Mouse (Mus musculus) lung, postnatal 0 days (tissue): ENCODE measurements around the gene Ufd1. TPM values are rescaled to one million over a fixed set of nuclear protein-coding genes. Genes with fewer than 3 reads are reported as not detected.
"Not testable (repeated sequence)": the region's sequence is repeated elsewhere in the genome, so short reads cannot be mapped to it uniquely, and the experiment has no call there.

Experiments used
- ATAC-seq: fragments of 200-750 bp; cut with Nextera tagmentation; 2 replicates; pipeline ENCODE4 v1.8.0; 2017; ENCODE audit warnings: moderate library complexity
- DNase-seq: peaks from one replicate; pipeline ENCODE4 v3.0.0-alpha.2; 2016; ENCODE audit warnings: low spot score
- H3K27ac ChIP-seq: fragments of 300-500 bp; sonication (generic); 2 replicates; pipeline ENCODE4 v1.5.1; 2014; ENCODE audit warnings: antibody characterized with exemption, mild to moderate bottlenecking, low read length, mixed read lengths
- H3K27me3 ChIP-seq: fragments of 300-500 bp; sonication (generic); replicated peaks from 2 replicates; pipeline ENCODE4 v1.6.1; 2014; ENCODE audit warnings: low read length, mixed read lengths; ENCODE audit not compliant: insufficient read depth
- H3K36me3 ChIP-seq: fragments of 300-500 bp; sonication (generic); 2 replicates; pipeline ENCODE4 v1.6.1; 2014; ENCODE audit warnings: low read length, mixed read lengths; ENCODE audit not compliant: insufficient read depth
- H3K4me1 ChIP-seq: fragments of 300-500 bp; sonication (generic); 2 replicates; pipeline ENCODE4 v1.6.1; 2014; ENCODE audit warnings: antibody characterized with exemption, low read depth, low read length, mixed read lengths; ENCODE audit not compliant: insufficient read depth
- H3K4me2 ChIP-seq: fragments of 300-500 bp; sonication (generic); replicated peaks from 2 replicates; pipeline ENCODE4 v1.6.1; 2014; ENCODE audit warnings: low read depth, mild to moderate bottlenecking, low read length, moderate library complexity, mixed read lengths
- H3K4me3 ChIP-seq: fragments of 300-500 bp; sonication (generic); 2 replicates; pipeline ENCODE4 v1.5.1; 2014; ENCODE audit warnings: low read depth, low read length
- H3K9ac ChIP-seq: fragments of 300-500 bp; sonication (generic); replicated peaks from 2 replicates; pipeline ENCODE4 v1.6.1; 2014; ENCODE audit warnings: low read depth, mild to moderate bottlenecking
- H3K9me3 ChIP-seq: fragments of 300-500 bp; sonication (generic); 2 replicates; pipeline ENCODE4 v1.6.1; 2016; ENCODE audit warnings: low read length, mixed read lengths
- CTCF ChIP-seq: IDR thresholded peaks from 2 replicates; pipeline ENCODE4 v1.5.1; 2016; ENCODE audit warnings: antibody characterized with exemption, mild to moderate bottlenecking
- EP300 ChIP-seq: IDR thresholded peaks from 2 replicates; pipeline ENCODE4 v1.6.1; 2016; ENCODE audit warnings: antibody characterized with exemption, mild to moderate bottlenecking, control low read depth
- WGBS: fragments of 180-500 bp; shearing (Covaris S2); extraction: QIAGEN DNeasy Blood & Tissue Kit; methylation state at CpG from one replicate; pipeline ENCODE4 v1.1.7; 2014; 5-methylcytosine and 5-hydroxymethylcytosine counted together
- polyA plus RNA-seq: library from polyadenylated mRNA; unstranded; fragments of >200 nt; fragmentation: Nextera tagmentation; extraction: Ambion mirVana; gene quantifications from 2 replicates; pipeline ENCODE4 v1.2.1, GENCODE M21; 2015

The Ufd1 gene
- polyA plus RNA-seq, 1 experiment from 2014 or later: 81.7 TPM

DNA sequence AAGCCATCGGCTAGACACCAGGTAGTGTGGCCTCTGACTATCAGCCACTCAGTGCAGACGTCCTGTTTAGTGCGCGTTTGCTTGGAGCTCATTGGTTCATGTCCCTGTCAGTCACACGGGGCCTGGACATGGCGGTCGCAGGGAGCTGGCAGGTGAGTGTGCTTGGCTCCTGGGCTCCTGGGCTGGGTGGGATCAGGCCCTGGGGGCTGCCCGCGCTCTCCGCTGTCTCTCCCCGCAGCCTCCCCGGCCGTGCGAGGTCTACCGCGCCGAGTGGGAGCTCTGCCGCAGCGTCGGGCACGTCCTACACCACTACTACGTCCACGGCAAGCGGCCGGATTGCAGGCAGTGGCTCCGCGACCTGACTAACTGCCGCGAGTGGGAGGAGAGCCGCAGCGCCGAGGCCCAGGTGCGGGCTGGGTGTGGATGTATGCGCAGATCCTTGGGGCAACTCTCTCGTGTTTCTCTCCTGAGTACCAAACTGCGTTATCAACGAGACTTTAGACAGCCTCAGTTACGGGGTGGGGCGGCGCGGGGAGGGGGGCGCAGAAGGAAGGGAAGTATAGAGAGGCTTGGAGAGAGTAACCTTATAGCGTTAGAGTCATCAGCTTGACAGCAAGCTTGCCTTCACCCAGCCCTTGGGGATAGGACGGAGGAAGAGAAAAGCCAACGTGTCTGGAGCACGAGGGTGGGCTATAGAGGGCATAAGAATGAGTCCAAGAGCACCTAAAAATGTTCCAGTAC is 25.1 kb downstream of the Ufd1 start, which contains the start of the genes 2510002D24Rik and Gm28539:
TSS of gene 2510002D24Rik (plus strand) at position 111 of the 741 bp plus-strand sequence.
TSS of gene Gm28539 (plus strand) at position 117 of the 741 bp plus-strand sequence.
- 1% methylated on average over 45 of the region's 46 CpGs for WGBS
- Histone ChIP-seq H3K27me3 (no peaks in the 10 kb centered on the region), H3K4me1 (no peaks in the 10 kb centered on the region), H3K4me3 (peak within 1 kb of the TSS; percentile 82), H3K27ac (peak within 1 kb of the TSS; percentile 86), H3K9ac (peak within 1 kb of the TSS; percentile 84), H3K4me2 (peak within 1 kb of the TSS; percentile 79), H3K36me3 (peaks cover 2% of the 10 kb centered on the region; the same call in 1 of the 2 replicates), H3K9me3 (no peaks in the 10 kb centered on the region)
- TF ChIP-seq EP300 (no peak), CTCF (no peak)
- DNase-seq: peak; percentile 93
- ATAC-seq: peak; percentile 99

DNA sequence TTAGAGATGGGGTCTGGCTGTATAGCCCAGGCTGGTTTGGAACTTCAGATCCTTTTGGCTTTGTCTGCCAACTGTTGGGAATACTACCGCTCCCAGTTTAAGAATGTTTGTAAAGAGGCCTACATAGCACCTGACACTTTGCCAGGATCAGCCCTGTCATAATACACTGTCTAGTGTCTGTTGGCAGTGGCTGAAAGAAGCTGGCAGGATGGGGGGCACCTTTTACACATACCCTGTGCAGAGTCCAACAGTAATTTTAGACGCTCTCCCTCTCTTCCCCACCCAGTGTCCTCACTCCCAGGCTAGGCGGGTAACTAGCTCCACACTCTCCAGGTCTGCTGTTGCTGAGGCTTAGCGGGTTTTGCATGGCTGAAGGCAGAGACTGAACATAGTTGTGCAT is 26.8 kb downstream of the Ufd1 start:
- H3K9ac ChIP-seq: no peak overlapping the region
- WGBS: 91% methylated on average over 4 of the region's 4 CpGs
- ATAC-seq (no peak), DNase-seq (no peak)
- no peaks in the 10 kb centered on the region for H3K9me3 ChIP-seq
- H3K27ac ChIP-seq: no peak overlapping the region
- H3K4me3 ChIP-seq: no peak overlapping the region
- H3K36me3 ChIP-seq: no peaks in the 10 kb centered on the region; the same call in 1 of the 2 replicates
- H3K27me3 ChIP-seq: no peaks in the 10 kb centered on the region
- no peak for TF ChIP-seq CTCF
- no peak for TF ChIP-seq EP300
- H3K4me1 ChIP-seq: no peaks in the 10 kb centered on the region
- no peak overlapping the region for H3K4me2 ChIP-seq

DNA sequence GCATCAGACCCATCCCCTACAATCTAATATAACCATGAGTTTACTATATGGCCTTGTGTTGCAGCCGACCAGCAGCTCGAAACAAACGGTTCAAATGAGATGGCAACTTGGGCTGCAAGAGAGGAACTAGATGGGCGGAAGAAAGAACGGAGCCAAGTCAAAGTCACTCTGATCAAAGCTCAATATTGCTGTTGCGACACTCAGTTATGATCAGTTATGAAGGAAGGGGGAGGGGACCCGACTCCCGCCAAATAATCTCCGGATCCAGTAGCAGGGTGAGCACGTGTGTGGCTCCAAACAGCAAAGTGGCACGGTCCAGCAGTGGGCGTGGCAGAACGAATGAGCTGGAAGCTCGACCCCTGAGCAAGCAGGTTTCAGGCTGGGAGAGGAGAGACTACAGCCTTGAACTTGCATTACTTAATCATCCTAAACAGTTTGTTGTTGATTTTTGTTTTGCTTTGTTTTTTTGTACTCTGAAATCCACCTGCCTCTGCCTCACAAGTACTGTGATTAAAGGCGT is 34.8 kb downstream of the Ufd1 start:
- Histone ChIP-seq H3K4me3 (no peak overlapping the region), H3K27me3 (no peaks in the 10 kb centered on the region), H3K4me2 (no peak overlapping the region), H3K27ac (no peak overlapping the region), H3K9ac (no peak overlapping the region), H3K9me3 (no peaks in the 10 kb centered on the region), H3K36me3 (no peaks in the 10 kb centered on the region), H3K4me1 (no peaks in the 10 kb centered on the region)
- ATAC-seq: no peak
- DNase-seq: no peak
- TF ChIP-seq CTCF (no peak), EP300 (no peak)
- 84% methylated on average over 15 of the region's 15 CpGs for WGBS

DNA sequence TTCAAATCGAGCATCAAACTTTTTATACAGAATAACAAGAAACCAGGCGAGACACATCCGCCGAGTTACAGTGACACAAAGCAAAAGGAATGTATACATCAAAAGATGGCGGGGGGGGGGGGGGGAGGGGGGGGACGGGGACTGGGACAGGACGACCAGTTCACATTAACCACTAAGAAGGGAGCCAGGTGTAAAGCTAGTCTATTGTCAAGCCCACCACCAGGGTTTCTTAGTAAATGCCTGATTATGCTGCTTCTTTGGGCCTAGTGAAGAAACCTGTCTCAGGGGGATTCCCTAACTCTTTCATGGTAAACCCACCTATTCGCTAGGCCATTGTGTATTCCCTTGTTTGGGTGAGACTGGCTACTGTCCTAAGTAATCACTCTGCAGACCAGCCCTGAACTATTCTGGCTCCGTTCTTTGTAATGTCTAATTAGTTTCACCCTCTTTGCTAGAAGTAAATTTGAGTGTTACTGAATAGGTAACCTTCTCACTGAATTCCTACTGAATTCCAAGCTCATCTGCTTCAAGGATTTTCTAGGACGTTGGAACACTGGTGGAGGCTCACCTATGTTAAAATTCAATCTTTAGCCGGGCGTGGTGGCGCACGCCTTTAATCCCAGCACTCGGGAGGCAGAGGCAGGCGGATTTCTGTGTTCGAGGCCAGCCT is 38.1 kb downstream of the Ufd1 start:
- H3K4me3 ChIP-seq, H3K27me3 ChIP-seq, H3K9me3 ChIP-seq, DNase-seq, ATAC-seq, H3K9ac ChIP-seq, H3K36me3 ChIP-seq, H3K4me1 ChIP-seq, H3K4me2 ChIP-seq, H3K27ac ChIP-seq: not testable (repeated sequence)
- 89% methylated on average over 14 of the region's 17 CpGs for WGBS

DNA sequence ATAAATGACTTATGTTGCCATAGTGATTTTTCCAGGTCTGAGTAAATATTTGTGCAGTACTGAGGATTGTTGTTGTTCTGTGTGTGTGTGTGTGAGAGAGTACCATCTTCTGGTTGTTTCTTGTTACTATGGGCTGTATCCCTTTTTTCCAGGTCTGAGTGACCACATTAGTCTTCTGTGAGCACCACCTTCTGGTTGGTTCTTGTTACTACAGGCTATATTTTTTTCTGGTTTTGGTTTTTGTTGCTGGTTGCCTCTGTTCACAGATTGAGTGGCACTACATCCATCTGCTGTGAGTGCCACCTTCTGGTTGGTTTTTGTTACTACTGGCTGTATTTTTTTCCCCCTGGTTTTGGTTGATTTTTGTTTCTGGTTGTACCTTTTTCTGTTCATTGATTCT is 47.0 kb downstream of the Ufd1 start:
- Histone ChIP-seq H3K36me3 (no peaks in the 10 kb centered on the region), H3K4me3 (no peak overlapping the region), H3K27ac (no peak overlapping the region), H3K4me2 (no peak overlapping the region), H3K9ac (no peak overlapping the region), H3K4me1 (no peaks in the 10 kb centered on the region), H3K27me3 (no peaks in the 10 kb centered on the region), H3K9me3 (no peaks in the 10 kb centered on the region)
- TF ChIP-seq CTCF (peak; percentile 69), EP300 (no peak)
- peak; percentile 75 for DNase-seq
- ATAC-seq: peak; percentile 21; the same call in 1 of the 2 replicates

DNA sequence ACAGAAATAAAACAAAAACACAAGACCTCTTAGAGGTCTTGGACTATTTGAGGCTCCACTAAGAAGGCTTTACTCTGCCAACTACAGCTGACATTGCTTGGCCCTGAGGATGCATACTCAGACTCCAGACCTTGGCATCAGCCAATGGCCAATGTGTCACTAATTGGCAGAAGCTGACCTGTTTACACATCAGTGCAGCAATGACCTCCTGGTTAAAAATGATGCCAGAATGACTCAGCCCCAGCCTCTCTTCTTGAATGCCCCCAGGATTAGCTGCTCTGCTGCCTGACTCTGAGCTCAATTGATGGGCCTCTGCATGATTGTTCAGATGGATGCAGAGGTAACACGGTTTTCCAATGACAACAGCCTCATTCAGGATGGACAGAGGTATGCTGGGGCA is 48.6 kb downstream of the Ufd1 start:
- Histone ChIP-seq H3K4me2 (no peak overlapping the region), H3K9ac (no peak overlapping the region), H3K27me3 (no peaks in the 10 kb centered on the region), H3K9me3 (no peaks in the 10 kb centered on the region), H3K36me3 (no peaks in the 10 kb centered on the region), H3K4me1 (no peaks in the 10 kb centered on the region), H3K4me3 (no peak overlapping the region), H3K27ac (no peak overlapping the region)
- DNase-seq: no peak
- no peak for ATAC-seq
- 70% methylated on average over 1 of the region's 1 CpGs for WGBS
- TF ChIP-seq CTCF (no peak), EP300 (no peak)

DNA sequence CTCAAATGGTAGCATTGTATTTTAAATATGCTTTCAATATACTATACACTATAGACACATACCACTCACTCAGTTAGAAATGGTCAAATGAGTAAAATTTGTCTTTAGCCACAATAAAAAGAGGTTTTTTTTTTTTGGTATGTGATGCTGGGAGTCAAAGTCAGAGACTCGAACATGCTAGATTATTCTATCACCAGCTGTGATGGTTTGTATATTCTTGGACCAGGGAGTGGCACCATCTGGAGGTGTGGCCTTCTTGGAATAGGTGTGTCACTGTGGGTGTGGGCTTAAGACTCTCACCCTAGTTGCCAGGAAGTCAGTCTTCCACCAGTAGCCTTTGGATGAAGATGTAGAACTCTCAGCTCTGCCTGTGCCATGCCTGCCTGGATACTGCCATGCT is 58.9 kb downstream of the Ufd1 start:
- H3K27ac ChIP-seq, ATAC-seq, H3K4me2 ChIP-seq, H3K4me3 ChIP-seq, DNase-seq, H3K9me3 ChIP-seq, H3K27me3 ChIP-seq, H3K4me1 ChIP-seq, H3K9ac ChIP-seq: not testable (repeated sequence)
- peaks cover 16% of the 10 kb centered on the region; the same call in 1 of the 2 replicates for H3K36me3 ChIP-seq
- 66% methylated on average over 1 of the region's 1 CpGs for WGBS
